Mouse (Mus musculus) limb, embryonic 10.5 days (tissue): ENCODE measurements around the gene Zfp958. TPM values are rescaled to one million over a fixed set of nuclear protein-coding genes. Genes with fewer than 3 reads are reported as not detected.
"Not testable (repeated sequence)": the region's sequence is repeated elsewhere in the genome, so short reads cannot be mapped to it uniquely, and the experiment has no call there.

Experiments
- DNase-seq: peaks from one replicate; pipeline ENCODE4 v3.0.0-alpha.2; 2017; ENCODE audit warnings: low spot score
- H3K27ac ChIP-seq: fragments of 300-500 bp; sonication (generic); 2 replicates; pipeline ENCODE4 v1.5.1; 2016; ENCODE audit warnings: mild to moderate bottlenecking
- H3K27me3 ChIP-seq: fragments of 300-500 bp; sonication (generic); 2 replicates; pipeline ENCODE4 v1.6.1; 2016; ENCODE audit warnings: low read depth, mild to moderate bottlenecking; ENCODE audit not compliant: poor library complexity, severe bottlenecking
- H3K36me3 ChIP-seq: fragments of 300-500 bp; sonication (generic); 2 replicates; pipeline ENCODE4 v1.6.1; 2016; ENCODE audit warnings: mild to moderate bottlenecking, moderate library complexity
- H3K4me1 ChIP-seq: fragments of 300-500 bp; sonication (generic); 2 replicates; pipeline ENCODE4 v1.6.1; 2016
- H3K4me3 ChIP-seq: fragments of 300-500 bp; sonication (generic); 2 replicates; pipeline ENCODE4 v1.5.1; 2016; ENCODE audit warnings: mild to moderate bottlenecking, moderate library complexity
- H3K9me3 ChIP-seq: fragments of 300-500 bp; sonication (generic); replicated peaks from 2 replicates; pipeline ENCODE4 v1.6.1; 2016; ENCODE audit warnings: mild to moderate bottlenecking
- WGBS: fragments of 180-500 bp; shearing (Covaris S2); methylation state at CpG from one replicate; pipeline ENCODE4 v1.1.7; 2016; 5-methylcytosine and 5-hydroxymethylcytosine counted together
- polyA plus RNA-seq: library from polyadenylated mRNA; unstranded; fragments of >200 nt; fragmentation: Nextera tagmentation; extraction: Ambion mirVana; gene quantifications from 2 replicates; pipeline ENCODE4 v1.2.1, GENCODE M21; 2016

Zfp958 gene
- polyA plus RNA-seq = 12.0 and 14.2 TPM in 2 replicates

- Histone ChIP-seq H3K27me3 (no peaks in the 10 kb centered on the region), H3K36me3 (peaks cover 36% of the 10 kb centered on the region), H3K4me3 (peak within 1 kb of the TSS; percentile 88), H3K27ac (peak within 1 kb of the TSS; percentile 88), H3K9me3 (no peaks in the 10 kb centered on the region), H3K4me1 (peaks cover 8% of the 10 kb centered on the region; the same call in 1 of the 2 replicates)
- DNase-seq = peak; percentile 84
- WGBS = 2% methylated on average over 25 of the region's 25 CpGs
These were observed at the start of gene Zfp958 for GRCm38 (mm10) chr8:4612932-4613853. TSS of gene Zfp958 (plus strand) at chr8:4613167.

DNA sequence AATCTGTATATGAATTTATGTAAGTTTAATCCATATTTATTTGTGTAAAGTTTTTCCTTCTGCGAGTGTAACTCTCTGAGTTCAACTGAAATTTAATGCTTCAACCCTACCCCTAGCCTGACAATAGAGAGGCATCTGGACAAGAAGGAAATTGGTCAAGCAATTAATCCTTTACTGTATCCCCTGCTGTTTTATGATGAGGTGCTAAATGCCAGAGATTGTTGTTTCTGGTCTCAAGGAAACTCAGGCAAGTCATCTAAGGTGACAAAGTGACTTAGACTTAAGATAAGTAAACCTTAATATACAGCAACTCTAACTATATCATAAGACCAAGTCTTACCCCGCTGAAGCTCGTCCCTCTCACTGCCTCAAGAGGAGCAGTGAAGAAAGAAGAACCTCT lies 31.0 kb upstream of the Zfp958 start:
- 69% methylated on average over 3 of the region's 3 CpGs for WGBS
- Histone ChIP-seq H3K27ac (no peak overlapping the region), H3K4me3 (no peak overlapping the region), H3K4me1 (no peaks in the 10 kb centered on the region), H3K36me3 (no peaks in the 10 kb centered on the region), H3K9me3 (no peaks in the 10 kb centered on the region), H3K27me3 (no peaks in the 10 kb centered on the region)
- DNase-seq = no peak

DNA sequence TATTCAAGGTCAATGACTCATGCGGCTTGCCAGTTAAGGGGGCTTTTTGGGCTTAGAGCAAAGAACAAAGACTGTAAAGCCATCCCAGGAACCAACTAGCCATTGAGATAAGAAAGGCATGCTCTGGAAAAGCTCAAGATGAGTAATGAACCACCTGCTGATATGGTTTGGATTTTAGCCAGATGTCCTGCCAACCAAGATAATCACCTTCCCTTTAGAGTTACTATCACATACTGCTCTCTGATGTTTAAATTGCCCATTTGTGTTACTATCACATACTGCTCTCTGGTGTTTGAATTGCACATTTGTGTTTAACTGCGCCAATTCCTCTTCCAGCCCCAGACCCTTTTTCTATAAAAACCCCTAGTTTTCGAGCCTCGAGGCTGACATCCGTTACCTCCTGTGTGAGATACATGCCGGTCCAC lies 30.2 kb upstream of the Zfp958 start:
- whole genome bisulfite sequencing = 61% methylated on average over 6 of the region's 6 CpGs
- Histone ChIP-seq H3K27me3 (no peaks in the 10 kb centered on the region), H3K4me3 (no peak overlapping the region), H3K36me3 (no peaks in the 10 kb centered on the region), H3K9me3 (no peaks in the 10 kb centered on the region), H3K4me1 (no peaks in the 10 kb centered on the region), H3K27ac (no peak overlapping the region)
- no peak for DNase-seq

DNA sequence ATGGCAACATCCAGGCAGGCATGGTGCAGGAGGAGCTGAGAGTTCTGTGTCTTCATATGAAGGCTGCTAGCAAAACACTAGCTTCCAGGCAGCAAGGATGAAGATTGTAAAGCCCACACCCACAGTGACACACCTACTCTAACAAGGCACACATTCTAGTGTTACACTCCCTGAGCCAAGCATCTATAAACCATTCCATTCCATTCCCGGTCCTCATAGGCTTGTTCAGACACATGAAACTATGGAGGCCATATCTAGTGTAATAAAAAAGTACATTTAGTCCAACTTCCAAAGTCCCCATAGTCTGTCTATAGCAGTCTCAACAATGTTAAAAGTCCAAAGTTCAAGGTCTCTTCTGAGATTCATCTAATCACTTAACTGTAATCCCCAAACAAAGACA lies 28.3 kb upstream of the Zfp958 start:
- no peaks in the 10 kb centered on the region for H3K4me1 ChIP-seq
- H3K9me3 ChIP-seq = no peaks in the 10 kb centered on the region
- WGBS = 100% methylated on average over 1 of the region's 1 CpGs
- H3K27me3 ChIP-seq = no peaks in the 10 kb centered on the region
- no peaks in the 10 kb centered on the region for H3K36me3 ChIP-seq
- DNase-seq = no peak
- H3K27ac ChIP-seq = no peak overlapping the region
- H3K4me3 ChIP-seq = no peak overlapping the region

DNA sequence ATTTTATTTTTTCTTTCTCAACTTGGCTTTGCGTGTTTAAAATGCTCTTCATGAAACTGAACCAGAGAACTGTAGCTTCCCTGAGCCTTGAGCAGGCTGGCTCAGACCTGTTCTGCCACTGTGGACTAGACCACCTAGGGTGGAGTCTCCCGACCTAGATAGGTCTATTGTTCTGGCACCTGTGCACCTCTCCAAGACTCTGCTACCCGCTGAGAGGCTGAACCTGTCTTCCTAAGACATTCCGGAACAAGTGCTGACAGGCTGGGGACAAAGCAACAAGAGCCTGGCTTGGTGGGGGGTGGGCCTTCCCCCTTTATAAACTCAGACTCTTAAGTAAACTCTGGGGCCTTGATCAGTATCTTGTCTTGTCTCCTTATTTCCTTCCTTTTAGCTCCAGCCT lies 26.6 kb upstream of the Zfp958 start:
- no peaks in the 10 kb centered on the region for H3K4me1 ChIP-seq
- H3K4me3 ChIP-seq = no peak overlapping the region
- no peaks in the 10 kb centered on the region for H3K36me3 ChIP-seq
- H3K27me3 ChIP-seq = no peaks in the 10 kb centered on the region
- H3K27ac ChIP-seq = no peak overlapping the region
- H3K9me3 ChIP-seq = no peaks in the 10 kb centered on the region
- WGBS = 39% methylated on average over 4 of the region's 4 CpGs
- no peak for DNase-seq

DNA sequence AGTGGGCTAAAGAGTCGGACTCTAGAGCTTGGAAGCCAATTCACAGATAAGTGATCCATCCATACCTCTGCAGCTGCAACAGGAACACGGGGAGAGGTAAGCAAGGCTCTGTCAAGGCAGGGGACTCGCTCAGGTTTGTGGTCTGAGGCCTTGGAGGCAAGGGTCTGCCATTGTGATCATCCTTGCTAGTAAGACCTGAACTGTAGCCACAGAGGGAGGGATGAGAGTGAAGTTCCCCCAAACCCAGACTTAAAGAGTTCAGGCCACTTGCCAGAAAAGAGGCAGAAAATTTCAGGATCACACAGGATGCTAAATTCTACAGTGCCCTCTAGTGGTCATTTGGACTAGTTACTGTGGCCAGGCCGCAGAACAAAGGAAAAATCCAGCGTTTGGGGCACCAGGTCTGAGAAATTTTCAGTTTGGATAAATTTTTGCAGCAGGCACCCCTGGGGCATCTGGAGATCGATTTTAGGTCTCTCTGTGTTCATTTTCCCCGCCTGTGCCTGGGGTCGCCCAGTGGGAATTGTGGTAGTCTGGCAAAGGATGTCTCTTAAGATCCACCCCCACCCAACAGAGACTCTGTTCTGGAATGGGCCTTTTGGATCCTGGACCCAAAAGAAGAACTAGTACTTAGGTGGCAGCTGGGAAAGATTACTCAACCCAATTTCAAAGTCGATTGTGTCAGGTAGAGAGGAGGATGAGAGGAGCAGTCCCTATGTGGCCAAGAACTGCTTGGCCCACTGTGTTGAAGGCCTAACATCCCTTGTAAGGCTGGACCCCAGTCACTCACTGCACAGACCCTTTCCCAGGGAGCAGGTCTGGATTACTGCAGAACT lies 24.6 kb upstream of the Zfp958 start:
- no peak overlapping the region for H3K4me3 ChIP-seq
- no peaks in the 10 kb centered on the region for H3K27me3 ChIP-seq
- no peaks in the 10 kb centered on the region for H3K9me3 ChIP-seq
- H3K4me1 ChIP-seq = no peaks in the 10 kb centered on the region
- peak; percentile 55 for DNase-seq
- WGBS = 43% methylated on average over 9 of the region's 9 CpGs
- peak overlapping the region; percentile 83 for H3K27ac ChIP-seq
- H3K36me3 ChIP-seq = no peaks in the 10 kb centered on the region

DNA sequence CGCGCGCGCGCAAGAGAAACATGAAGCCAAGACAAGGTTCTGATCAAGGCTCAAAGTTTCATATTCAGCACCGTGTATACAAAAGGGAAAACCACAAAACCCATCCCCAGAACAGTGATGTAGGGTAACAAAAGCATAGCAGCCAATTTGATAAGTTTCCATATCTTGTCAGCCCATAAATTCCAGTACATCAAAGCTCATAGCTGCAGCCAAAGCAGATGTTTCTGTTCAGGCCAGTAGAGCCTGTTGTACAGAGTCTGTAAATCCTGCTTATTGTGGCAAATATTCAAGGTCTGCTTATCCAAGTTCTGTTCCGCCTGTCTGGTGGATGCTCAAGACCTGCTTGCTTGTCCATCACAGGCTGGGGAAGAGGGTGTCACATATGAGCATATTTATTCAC lies 4.1 kb upstream of the Zfp958 start:
- H3K4me1 ChIP-seq = peaks cover 4% of the 10 kb centered on the region; the same call in 1 of the 2 replicates
- no peaks in the 10 kb centered on the region for H3K9me3 ChIP-seq
- no peaks in the 10 kb centered on the region for H3K27me3 ChIP-seq
- 94% methylated on average over 7 of the region's 7 CpGs for WGBS
- no peak overlapping the region for H3K4me3 ChIP-seq
- no peak overlapping the region for H3K27ac ChIP-seq
- no peaks in the 10 kb centered on the region for H3K36me3 ChIP-seq
- DNase-seq = no peak

- H3K27me3 ChIP-seq, DNase-seq, H3K4me3 ChIP-seq, H3K27ac ChIP-seq, H3K4me1 ChIP-seq, H3K9me3 ChIP-seq: not testable (repeated sequence)
- 86% methylated on average over 4 of the region's 4 CpGs for WGBS
- peaks cover 23% of the 10 kb centered on the region for H3K36me3 ChIP-seq
These were observed 1.3 kb upstream of the Zfp958 start for GRCm38 (mm10) chr8:4611626-4612175.

DNA sequence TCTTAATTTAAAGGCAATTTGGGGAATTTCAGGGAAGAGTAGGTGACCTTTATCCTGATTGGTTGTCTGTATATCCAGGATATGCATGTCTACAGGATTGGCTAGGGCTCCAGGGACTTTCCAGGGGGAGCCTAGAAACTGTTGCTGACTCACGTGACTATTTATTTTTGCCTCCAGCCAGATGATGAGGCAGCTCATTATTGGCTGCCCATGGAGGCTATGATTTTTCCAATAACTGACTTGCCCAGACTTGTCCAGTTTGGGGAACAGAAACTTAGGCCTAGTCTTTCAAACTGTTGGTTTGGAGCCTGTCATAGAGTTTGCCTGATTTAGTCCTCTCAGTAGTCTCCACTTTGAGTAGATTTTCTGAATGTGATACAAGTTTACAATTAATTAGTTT lies 14.4 kb downstream of the Zfp958 start:
- Histone ChIP-seq H3K27me3 (no peaks in the 10 kb centered on the region), H3K4me1 (no peaks in the 10 kb centered on the region), H3K27ac (no peak overlapping the region), H3K36me3 (peaks cover 94% of the 10 kb centered on the region), H3K4me3 (no peak overlapping the region), H3K9me3 (peaks cover 40% of the 10 kb centered on the region)
- DNase-seq = no peak
- 94% methylated on average over 1 of the region's 1 CpGs for WGBS

- no peak overlapping the region for H3K27ac ChIP-seq
- H3K27me3 ChIP-seq = no peaks in the 10 kb centered on the region
- H3K9me3 ChIP-seq = no peaks in the 10 kb centered on the region
- WGBS = 92% methylated on average over 4 of the region's 4 CpGs
- no peak for DNase-seq
- no peaks in the 10 kb centered on the region for H3K4me1 ChIP-seq
- H3K36me3 ChIP-seq = peaks cover 19% of the 10 kb centered on the region
- H3K4me3 ChIP-seq = no peak overlapping the region
These were observed 24.1 kb downstream of the Zfp958 start for GRCm38 (mm10) chr8:4637071-4637470.

- not testable (repeated sequence) for H3K9me3 ChIP-seq, DNase-seq, H3K27me3 ChIP-seq, H3K4me3 ChIP-seq, H3K36me3 ChIP-seq, H3K4me1 ChIP-seq, H3K27ac ChIP-seq
- WGBS = 91% methylated on average over 6 of the region's 6 CpGs
These were observed 30.0 kb downstream of the Zfp958 start for GRCm38 (mm10) chr8:4642974-4643373.

- no peak overlapping the region for H3K4me3 ChIP-seq
- H3K36me3 ChIP-seq = no peaks in the 10 kb centered on the region
- no peaks in the 10 kb centered on the region for H3K4me1 ChIP-seq
- 85% methylated on average over 7 of the region's 7 CpGs for WGBS
- peak; percentile 49 for DNase-seq
- H3K27ac ChIP-seq = no peak overlapping the region
- no peaks in the 10 kb centered on the region for H3K9me3 ChIP-seq
- no peaks in the 10 kb centered on the region for H3K27me3 ChIP-seq
These were observed 43.6 kb downstream of the Zfp958 start for GRCm38 (mm10) chr8:4656536-4656935.
